Mouse (Mus musculus) spleen, postnatal 10 days (tissue): ENCODE data around the gene Klc4.

ENCODE experiments used
- DNase-seq, 2 experiments: peaks; one replicate each; pipeline ENCODE4 v3.0.0; 2021 to 2022; ENCODE audit warnings: low spot score in 2 of 2

Gene Klc4

GRCm38 (mm10) chr17:46589635-46590314 is 56.0 kb downstream of the Klc4 start:
- no peak for DNase-seq

- no peak for DNase-seq
Measured at GRCm38 (mm10) chr17:46588913-46589312, 56.9 kb downstream of the Klc4 start.

GRCm38 (mm10) chr17:46588173-46588572 is 57.6 kb downstream of the Klc4 start:
- no peak for DNase-seq

- no peak for DNase-seq
Measured at GRCm38 (mm10) chr17:46586327-46586726, 59.5 kb downstream of the Klc4 start.
